Mouse (Mus musculus) liver, embryonic 16.5 days (tissue): ENCODE measurements around the gene Elobl. TPM values are rescaled to one million over a fixed set of nuclear protein-coding genes. Genes with fewer than 3 reads are reported as not detected.

Experiments
- ATAC-seq: fragments of 200-750 bp; cut with Nextera tagmentation; 2 replicates; pipeline ENCODE4 v1.8.0; 2017; ENCODE audit warnings: low read depth, mild to moderate bottlenecking, moderate number of reproducible peaks, moderate library complexity
- H3K27ac ChIP-seq: fragments of 300-500 bp; sonication (generic); 2 replicates; pipeline ENCODE4 v1.5.1; 2014; ENCODE audit warnings: mild to moderate bottlenecking, low read length
- H3K27me3 ChIP-seq: fragments of 300-500 bp; sonication (generic); 2 replicates; pipeline ENCODE4 v1.6.1; 2014; ENCODE audit warnings: low read depth, low read length, mixed read lengths; ENCODE audit not compliant: control insufficient read depth, insufficient read depth
- H3K36me3 ChIP-seq: fragments of 300-500 bp; sonication (generic); 2 replicates; pipeline ENCODE4 v1.6.1; 2014; ENCODE audit warnings: mild to moderate bottlenecking; ENCODE audit not compliant: control insufficient read depth, insufficient read depth
- H3K4me1 ChIP-seq: fragments of 300-500 bp; sonication (generic); 2 replicates; pipeline ENCODE4 v1.6.1; 2014; ENCODE audit warnings: low read depth, low read length, mixed read lengths; ENCODE audit not compliant: control insufficient read depth
- H3K4me2 ChIP-seq: fragments of 300-500 bp; sonication (generic); 2 replicates; pipeline ENCODE4 v1.6.1; 2014; ENCODE audit warnings: low read depth, low read length, mixed read lengths
- H3K4me3 ChIP-seq: fragments of 300-500 bp; sonication (generic); 2 replicates; pipeline ENCODE4 v1.5.1; 2014; ENCODE audit warnings: low read depth, mild to moderate bottlenecking, low read length
- H3K9ac ChIP-seq: fragments of 300-500 bp; sonication (generic); 2 replicates; pipeline ENCODE4 v1.6.1; 2014; ENCODE audit warnings: low read depth, low read length
- H3K9me3 ChIP-seq: fragments of 300-500 bp; sonication (generic); replicated peaks from 2 replicates; pipeline ENCODE4 v1.6.1; 2016; ENCODE audit warnings: low read length; ENCODE audit not compliant: control insufficient read depth
- WGBS: fragments of 180-500 bp; shearing (Covaris S2); extraction: QIAGEN DNeasy Blood & Tissue Kit; methylation state at CpG from one replicate; pipeline ENCODE4 v1.1.7; 2014; ENCODE audit not compliant: insufficient replicate concordance; 5-methylcytosine and 5-hydroxymethylcytosine counted together
- polyA plus RNA-seq: library from polyadenylated mRNA; unstranded; fragments of >200 nt; fragmentation: Nextera tagmentation; extraction: Ambion mirVana; gene quantifications from 2 replicates; pipeline ENCODE4 v1.2.1, GENCODE M21; 2015

Gene Elobl
- polyA plus RNA-seq, 1 experiment from 2014 or later, result not detected

GRCm38 (mm10) chr11:88937886-88938285 lies 28.8 kb downstream of the Elobl start:
- no peaks in the 10 kb centered on the region for H3K36me3 ChIP-seq
- H3K27ac ChIP-seq, result no peak overlapping the region
- H3K4me2 ChIP-seq, result no peak overlapping the region
- no peaks in the 10 kb centered on the region for H3K9me3 ChIP-seq
- 67% methylated on average over 2 of the region's 2 CpGs for WGBS
- H3K27me3 ChIP-seq, result no peaks in the 10 kb centered on the region
- no peaks in the 10 kb centered on the region for H3K4me1 ChIP-seq
- no peak overlapping the region for H3K9ac ChIP-seq
- no peak for ATAC-seq
- no peak overlapping the region for H3K4me3 ChIP-seq

GRCm38 (mm10) chr11:88934089-88935000 lies 32.4 kb downstream of the Elobl start:
- ATAC-seq, result no peak
- Histone ChIP-seq H3K9me3 (no peaks in the 10 kb centered on the region), H3K36me3 (no peaks in the 10 kb centered on the region), H3K27me3 (no peaks in the 10 kb centered on the region), H3K9ac (no peak overlapping the region), H3K4me2 (no peak overlapping the region), H3K4me3 (no peak overlapping the region), H3K4me1 (no peaks in the 10 kb centered on the region), H3K27ac (no peak overlapping the region)
- WGBS, result 71% methylated on average over 19 of the region's 19 CpGs

- H3K4me1 ChIP-seq, result no peaks in the 10 kb centered on the region
- no peaks in the 10 kb centered on the region for H3K36me3 ChIP-seq
- H3K9ac ChIP-seq, result no peak overlapping the region
- H3K4me2 ChIP-seq, result no peak overlapping the region
- no peaks in the 10 kb centered on the region for H3K9me3 ChIP-seq
- H3K27ac ChIP-seq, result no peak overlapping the region
- H3K27me3 ChIP-seq, result no peaks in the 10 kb centered on the region
- no peak for ATAC-seq
- WGBS, result 78% methylated on average over 9 of the region's 9 CpGs
- H3K4me3 ChIP-seq, result no peak overlapping the region
Observed at GRCm38 (mm10) chr11:88933030-88933429, 33.7 kb downstream of the Elobl start.

GRCm38 (mm10) chr11:88931692-88932530 lies 34.8 kb downstream of the Elobl start:
- WGBS, result 73% methylated on average over 14 of the region's 14 CpGs
- no peak for ATAC-seq

GRCm38 (mm10) chr11:88926566-88926965 lies 40.2 kb downstream of the Elobl start:
- 63% methylated on average over 5 of the region's 5 CpGs for WGBS

More at GRCm38 (mm10) chr11:88931692-88932530, 34.8 kb downstream of the Elobl start:
- Histone ChIP-seq H3K9ac (no peak overlapping the region), H3K9me3 (no peaks in the 10 kb centered on the region), H3K27me3 (no peaks in the 10 kb centered on the region), H3K36me3 (no peaks in the 10 kb centered on the region), H3K27ac (no peak overlapping the region), H3K4me3 (no peak overlapping the region), H3K4me2 (no peak overlapping the region), H3K4me1 (no peaks in the 10 kb centered on the region)

More at GRCm38 (mm10) chr11:88926566-88926965, 40.2 kb downstream of the Elobl start:
- Histone ChIP-seq H3K36me3 (no peaks in the 10 kb centered on the region; the same call in 1 of the 2 replicates), H3K27ac (no peak overlapping the region), H3K4me1 (no peaks in the 10 kb centered on the region), H3K4me3 (no peak overlapping the region), H3K27me3 (no peaks in the 10 kb centered on the region), H3K9me3 (no peaks in the 10 kb centered on the region), H3K9ac (no peak overlapping the region), H3K4me2 (no peak overlapping the region)
- no peak for ATAC-seq

Other genes with a start within 250 kb of the Elobl start
- gene Msi2, start 248.4 kb downstream of the Elobl start, polyA plus RNA-seq, result 2.9 and 3.1 TPM in 2 replicates
- 7.7 and 9.5 TPM in 2 replicates for gene Akap1, start 102.3 kb downstream of the Elobl start, polyA plus RNA-seq
- gene Scpep1, start 11.5 kb downstream of the Elobl start, polyA plus RNA-seq, result 47.5 and 48.6 TPM in 2 replicates
- 3.0 and 3.4 TPM in 2 replicates for gene Coil, start 3.3 kb upstream of the Elobl start, polyA plus RNA-seq
- gene Trim25, start 32.4 kb upstream of the Elobl start, polyA plus RNA-seq, result 18.3 and 21.7 TPM in 2 replicates
- gene Dgke, start 99.9 kb upstream of the Elobl start, polyA plus RNA-seq, result 0.47 and 0.68 TPM in 2 replicates
- 0.18 and 0.32 TPM in 2 replicates for gene Gm525, start 106.9 kb upstream of the Elobl start, polyA plus RNA-seq